Mouse (Mus musculus) cerebellum, adult 9-10 months (tissue): Measurements from ENCODE around the gene Ctdsp1.

Source experiments
- DNase-seq: peaks from one replicate; pipeline ENCODE4 v3.0.0; 2022

Ctdsp1 gene

DNA sequence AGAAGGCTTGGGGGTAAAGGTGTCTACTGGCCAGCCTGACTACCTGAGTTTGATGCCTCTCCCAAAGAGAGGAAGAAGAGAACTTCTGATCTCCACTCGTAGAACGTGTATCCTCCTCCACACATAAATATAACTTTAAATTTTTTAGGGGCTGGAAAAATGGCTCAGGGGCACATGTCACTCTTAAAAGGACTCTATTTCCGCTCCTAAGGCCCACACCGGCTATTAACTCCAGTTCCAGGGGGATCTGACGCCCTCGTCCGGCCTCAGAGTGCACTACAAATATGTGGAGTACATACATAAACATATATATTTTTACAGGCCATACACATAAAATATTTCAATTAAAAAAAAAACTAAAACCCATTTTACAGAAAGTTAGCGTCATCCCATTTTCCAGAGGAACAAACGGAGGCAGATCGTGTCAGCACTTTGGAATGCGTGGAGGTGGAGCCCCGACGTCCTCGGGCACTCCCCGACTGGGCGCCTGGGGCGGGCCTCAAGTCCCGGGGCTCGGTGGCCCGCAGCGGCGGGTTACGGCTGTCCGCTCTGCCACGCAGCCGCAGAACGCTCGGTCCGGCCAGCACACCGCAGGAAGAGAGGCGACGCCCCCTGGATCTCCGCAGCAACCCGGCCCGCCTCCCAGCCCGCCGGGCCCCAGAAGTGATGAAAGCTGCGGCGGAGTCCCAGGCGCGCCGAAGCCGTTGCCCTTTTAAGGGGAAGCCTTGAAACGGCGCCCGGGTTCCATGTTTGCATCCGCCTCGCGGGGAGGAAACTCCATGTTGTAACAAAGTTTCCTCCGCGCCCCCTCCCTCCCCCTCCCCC is at the start of gene Ctdsp1:
Gene Ctdsp1 (plus strand): TSS at position 586 of the 825 bp plus-strand sequence.
- DNase-seq = peak; percentile 95

DNA sequence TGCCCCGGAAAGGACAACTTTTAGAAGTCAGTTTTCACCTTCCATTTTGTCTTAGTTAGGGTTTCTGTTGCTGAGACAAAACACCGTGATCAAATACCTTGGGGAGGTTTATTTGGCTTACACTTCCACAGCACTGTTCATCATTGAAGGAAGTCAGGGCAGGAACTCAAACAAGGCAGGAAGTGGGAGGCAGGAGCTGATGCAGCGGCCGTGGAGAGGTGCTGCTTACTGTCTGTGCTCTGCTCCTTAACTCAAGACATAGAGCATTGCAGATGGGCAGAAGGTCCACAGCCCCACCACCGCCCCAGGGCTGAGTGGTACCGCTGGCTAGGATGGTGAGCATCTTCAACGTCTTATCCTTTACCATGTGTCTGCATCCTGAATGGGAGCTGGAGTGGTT is 49.4 kb upstream of the Ctdsp1 start:
- DNase-seq = no peak

DNA sequence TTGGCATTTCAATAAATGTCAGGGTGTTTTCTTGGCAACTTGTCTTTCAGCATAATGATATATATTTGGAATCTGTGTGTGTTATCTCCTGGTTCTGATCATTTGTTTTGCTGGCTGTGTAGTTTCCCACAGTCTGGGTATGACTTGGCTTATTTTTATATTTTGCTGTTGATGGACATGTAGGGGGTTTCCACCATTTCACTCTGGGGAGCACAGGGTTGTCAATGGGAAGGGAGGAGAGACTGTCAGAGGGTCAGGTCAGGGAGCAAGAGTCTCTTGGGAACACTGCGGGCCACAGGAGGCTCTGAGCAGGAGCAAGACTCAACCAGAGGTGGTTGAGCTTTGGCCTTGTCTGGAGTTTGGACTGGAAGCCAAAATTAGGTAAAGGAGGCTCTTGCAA is 49.0 kb upstream of the Ctdsp1 start:
- no peak for DNase-seq

DNA sequence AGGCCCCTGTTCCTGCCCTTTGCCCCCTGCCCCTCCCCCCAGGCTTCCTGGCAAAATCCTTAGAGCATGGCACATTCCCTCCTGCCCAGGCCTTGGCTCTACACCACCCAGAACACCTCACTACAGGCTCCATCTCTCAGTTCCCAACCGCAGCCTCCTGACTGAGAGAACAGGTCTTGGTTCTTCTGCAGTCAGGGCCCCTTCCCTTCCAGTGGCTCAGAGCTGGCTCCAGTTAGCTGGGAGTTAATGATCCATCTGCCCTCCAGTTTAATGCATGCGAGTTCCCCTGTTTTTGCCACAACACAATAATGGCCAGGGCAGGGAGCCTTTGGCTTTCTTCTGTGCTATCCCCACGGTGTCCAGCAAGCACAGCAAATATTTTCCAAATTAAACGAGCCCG is 48.1 kb upstream of the Ctdsp1 start:
- DNase-seq = no peak

DNA sequence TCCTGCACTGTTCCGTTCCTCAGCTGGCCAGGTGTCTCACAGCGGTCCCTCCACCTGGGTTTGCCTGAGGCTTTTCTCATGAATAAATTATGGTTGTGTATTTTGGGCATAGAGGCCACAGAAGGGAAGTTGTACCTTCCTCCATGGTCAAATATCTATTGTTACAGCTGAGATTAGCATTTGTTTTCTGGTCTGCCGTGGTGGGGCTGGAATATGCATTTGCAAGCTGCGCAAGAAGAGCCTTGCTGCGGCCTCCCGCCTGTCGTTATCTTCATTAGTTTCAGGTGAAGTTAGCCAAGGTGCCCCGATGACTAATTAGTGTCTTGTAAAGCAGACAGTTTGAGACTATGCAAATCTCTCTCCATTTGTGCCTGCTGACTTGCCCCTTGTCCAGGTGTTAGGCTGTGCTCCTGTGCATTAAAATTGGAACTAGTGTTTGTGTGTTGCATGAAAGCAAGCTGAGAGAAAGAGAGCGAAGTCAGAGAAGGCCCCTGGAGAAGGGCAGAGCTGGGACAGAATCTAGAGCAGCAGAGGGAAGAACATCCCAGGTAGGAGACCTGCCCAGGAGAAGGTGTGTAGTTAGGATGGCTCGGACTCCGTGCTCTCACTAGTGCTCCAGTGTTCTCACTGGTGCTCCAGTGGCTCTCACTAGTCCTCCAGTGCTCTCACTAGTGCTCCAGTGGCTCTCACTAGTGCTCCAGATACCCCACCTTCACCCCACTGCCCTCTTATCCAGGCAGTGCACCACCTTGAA is 47.0 kb upstream of the Ctdsp1 start:
- DNase-seq = no peak

DNA sequence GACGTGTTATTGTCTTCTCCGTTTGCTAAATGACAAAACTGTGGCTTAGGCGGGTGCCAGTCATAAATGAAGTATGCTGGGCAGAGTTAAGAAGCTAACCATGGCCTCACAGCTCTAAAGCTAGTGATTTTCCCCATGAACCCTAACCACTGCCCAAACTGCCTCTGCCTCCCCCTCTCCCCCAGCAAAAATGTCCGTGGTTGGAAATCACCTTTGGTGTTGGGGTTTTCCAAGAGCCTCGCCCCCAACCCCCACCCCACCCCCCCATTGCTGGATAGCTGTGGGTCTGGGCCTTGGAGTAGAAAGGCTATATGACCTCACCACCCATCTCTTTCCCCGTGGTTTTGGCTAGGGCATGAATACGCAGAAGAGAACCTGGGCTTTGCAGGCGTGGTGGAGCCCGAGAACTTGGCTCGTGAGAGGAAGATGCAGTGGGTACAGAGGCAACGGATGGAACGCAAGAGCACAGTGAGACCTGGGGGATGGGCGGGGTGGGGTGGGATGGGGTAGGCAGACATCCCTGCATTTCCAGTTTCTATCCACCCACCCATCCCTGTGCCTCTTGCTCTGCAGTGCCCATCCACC is 40.0 kb upstream of the Ctdsp1 start:
- DNase-seq = no peak

DNA sequence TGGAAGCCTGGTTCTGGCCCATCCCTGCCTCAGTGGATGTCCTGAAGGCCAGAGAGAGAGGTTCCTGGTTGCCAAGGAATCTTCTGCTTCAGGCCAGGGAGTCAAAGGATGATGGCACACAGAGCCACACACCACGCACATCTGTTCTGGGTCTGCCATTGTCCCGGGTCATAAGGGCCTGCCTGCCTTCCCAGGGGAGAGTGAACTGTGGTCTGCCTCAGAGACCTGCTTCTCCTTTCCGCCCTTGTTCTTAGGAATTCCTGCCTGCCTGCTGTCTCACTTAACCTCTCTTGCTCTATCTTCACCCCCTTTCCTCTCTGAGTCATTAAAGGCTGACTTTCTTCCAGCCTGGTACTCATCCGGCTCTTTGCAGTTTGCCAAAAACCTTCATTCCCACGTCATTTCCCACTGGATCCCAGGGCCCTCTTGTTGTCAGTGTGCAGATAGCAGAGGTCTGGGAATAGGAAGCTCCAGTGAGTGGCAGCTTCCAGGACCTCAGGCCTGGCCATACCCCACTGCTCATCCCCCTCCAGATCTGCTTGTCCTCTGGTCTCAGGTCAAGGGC is 38.7 kb upstream of the Ctdsp1 start:
- DNase-seq = no peak

DNA sequence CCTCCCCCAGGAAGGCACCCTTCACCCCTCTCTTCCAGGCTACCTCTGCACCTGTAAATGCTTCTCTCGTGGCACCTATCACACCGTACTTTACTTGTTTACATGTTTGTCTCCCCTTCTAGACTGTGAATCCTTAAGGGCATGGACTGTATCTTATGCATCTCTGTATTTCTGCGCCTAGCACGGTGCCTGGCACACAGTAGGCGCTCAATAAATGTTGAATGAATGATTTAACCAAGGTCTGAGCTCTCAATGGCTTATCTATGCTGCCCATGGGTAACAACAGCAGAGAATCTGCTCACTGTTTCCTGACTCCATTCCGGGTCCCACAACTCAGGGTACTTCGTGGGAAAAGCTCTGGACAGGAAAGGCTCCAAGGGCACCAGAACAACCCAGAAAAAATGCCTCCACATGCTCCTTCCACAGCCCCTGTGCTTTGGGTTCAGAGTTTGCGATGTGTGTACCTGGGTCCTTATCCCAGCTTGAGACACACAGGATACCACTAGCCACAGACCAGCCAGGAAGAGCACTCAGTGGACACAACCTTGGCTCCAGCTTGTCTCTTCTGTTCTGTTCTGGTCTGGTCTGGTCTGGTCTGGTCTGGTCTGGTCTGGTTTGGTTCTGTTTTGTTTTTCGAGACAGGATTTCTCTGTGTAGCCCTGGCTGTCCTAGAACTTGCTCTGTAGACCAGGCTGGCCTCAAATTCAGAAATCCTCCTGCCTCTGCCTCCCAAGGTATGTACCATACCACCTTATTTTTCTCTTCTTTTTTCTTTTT is 37.7 kb upstream of the Ctdsp1 start:
- DNase-seq = no peak

DNA sequence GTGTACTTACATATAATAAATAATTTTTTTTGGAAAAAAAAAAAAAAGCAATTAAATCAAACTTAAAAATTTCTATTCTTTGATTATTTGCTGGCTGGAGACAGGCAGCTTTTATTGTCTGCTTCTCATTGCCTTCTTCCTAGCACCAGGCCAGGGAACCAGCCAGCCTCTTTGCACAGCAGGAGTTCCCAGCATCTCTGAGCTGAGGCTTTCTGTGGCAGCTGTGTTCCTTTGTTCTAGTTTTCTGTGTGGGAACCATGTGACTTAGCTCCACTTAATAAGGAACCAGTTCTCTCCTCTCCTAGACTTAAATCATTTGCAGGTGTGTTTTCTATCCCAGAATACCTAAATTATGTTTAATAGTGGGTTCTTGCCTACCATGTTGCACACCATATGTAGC is 33.8 kb upstream of the Ctdsp1 start:
- DNase-seq = no peak

DNA sequence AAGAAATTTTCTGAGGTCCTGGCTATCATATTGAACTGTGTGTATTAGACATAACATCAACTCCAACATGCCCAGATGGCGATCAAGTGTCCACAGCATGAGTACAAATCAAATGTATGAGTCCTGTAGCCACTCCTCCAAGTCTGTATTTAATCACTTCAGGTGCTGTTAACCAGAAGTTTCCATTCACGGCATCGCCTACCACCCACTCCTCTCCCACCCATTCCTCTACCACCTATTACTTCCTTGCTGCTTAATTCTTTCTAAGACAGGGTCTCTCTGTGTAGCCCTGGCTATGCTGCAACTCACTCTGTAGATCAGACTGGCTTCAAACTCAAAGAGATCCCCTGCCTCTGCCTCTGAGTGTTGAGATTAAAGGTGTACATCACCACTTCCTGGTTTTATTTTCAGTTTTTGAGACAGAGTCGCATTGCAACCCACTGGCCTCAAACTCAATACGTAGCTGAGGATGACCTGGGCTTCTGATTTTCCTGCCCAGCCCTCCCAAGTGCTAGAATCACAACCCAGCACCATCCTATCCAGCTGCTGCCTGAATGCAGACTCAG is 31.3 kb upstream of the Ctdsp1 start:
- no peak for DNase-seq

DNA sequence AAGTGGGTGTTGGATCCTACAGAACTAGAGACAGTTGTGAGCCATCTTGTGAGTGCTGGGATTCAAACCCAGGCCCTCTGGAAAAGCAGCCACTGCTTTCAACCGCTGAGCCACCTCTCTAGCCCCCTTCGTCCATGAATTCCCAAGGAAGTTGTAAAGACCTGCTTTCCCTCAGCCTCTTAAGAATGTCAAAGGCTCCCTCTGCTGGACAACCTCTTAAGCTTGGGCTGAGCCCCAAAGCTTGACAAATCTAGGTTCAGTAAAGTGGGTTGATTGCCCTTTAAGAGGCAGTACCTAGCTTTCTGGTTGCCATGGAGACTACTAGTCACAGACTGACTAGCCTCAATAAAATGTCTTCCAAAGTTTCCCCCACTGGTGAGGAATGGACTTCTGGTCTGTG is 29.5 kb upstream of the Ctdsp1 start, which contains the start of gene Catip:
Gene Catip (plus strand): TSS at position 297 of the 400 bp plus-strand sequence.
- peak; percentile 87 for DNase-seq

DNA sequence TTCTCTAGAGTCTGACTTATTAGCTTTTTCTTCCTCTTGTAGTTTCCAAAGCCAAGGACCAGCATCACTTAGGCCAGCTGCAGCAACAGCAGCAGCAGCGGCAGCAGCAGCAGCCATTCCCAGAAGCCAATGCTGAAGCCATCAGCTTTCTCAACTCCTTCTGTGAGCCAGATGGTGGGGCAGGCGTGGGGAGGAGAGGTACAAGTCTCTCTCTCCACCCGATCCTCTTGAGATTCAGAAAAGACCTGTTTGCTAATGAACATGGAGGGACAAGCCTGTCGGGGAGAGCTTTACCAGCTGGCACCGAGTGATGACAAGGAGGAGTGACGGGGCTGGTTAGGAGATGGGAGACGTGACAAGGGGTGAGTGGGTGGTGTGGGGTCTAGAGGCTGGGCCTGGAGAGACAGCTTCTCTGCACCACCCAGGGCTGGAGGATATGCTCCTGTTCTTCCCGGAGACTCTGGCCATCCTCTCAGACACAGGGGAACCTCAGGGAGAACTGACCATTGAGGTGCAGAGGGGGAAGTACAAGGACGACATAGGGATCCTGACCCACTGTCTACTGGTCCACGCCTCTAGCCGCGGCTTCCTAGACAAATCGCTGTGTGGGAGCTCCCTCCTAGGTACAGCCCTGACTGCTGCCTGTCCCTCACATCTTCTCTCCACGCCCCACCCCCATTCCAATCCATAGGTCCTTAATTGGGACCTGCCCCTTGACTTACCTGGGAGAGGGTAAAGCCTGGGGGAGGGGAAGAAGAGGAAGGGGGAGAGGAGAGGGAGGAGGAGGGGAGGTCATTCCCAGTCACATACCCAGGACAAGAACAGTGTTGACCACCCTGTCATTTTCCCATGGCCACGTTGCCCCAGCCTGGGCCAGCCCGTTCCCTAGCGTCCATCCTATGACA is 28.7 kb upstream of the Ctdsp1 start:
- DNase-seq = no peak

DNA sequence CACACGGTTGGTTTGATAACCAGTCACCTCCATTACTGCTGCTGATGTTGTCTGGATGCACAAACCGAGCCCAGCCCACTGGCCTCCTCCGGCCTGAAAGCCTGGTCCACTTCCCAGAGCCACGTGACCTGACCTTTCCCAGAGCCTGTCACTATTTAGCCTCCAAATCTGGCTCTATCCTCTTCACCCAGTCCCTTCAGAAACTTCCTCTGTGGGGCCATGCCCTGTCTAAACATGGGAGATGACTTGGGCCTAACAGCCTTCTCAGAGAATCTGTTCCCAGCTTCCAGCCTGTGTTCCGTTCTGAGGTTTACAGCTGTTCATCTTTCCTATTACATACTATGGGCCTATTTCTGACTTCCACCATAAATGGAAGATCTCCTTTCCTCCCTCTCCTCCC is 27.9 kb upstream of the Ctdsp1 start:
- DNase-seq = no peak

DNA sequence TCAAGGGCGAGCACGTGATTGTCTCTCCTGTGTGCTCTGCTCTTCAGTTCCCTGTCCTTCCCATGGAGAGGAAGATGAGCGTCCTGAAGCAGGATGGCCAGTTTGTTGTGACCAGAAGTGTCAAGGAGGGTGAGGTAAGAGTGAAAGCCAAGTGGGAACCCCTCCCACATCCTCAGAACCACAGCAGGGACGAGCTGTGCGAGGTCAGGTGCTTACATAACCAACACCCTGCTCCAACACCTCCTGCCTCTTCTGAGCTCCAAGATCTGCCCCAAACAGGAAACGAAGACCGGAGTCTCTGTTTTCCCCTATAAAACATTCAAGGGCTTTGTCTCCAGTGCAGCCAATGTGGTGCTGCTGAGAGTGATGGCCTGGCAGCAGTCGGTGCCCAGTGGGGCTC is 27.0 kb upstream of the Ctdsp1 start:
- no peak for DNase-seq

DNA sequence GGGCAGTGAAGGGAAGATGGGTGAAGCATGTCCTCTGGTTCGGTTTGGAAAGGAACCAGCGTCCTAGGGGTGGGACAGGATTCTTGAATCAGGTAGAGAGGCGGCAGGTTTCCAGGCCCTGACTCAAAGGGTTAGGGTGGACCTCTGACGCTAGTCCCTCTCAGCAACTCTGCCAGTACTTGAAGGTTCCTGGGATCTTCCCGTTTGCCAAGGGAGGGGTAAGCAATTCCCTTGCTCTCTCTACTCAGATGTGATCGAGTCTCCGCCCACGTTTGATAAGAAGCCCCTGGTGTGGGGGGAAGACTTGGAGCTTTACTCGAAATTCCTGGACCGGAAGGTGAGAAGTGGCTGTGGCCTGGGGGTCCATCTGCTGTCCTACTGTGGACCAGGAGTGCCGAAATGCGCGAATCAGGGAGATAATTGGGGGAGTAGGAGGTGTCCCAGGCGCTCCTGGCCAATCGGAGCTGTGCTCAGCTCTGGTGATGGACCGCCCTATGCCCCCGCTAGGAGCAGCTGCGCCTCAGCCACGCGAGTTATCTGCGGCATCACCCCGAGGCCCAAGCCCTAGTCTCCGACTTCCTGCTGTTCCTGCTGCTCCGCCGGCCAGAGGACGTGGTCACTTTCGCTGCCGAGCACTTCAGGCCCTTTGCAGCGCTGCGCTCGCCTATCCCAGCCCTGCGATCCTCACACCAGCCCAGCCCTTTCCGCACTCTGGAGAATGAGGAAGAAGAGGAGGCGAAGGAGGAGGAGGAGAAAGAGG is 23.2 kb upstream of the Ctdsp1 start:
- DNase-seq = no peak

DNA sequence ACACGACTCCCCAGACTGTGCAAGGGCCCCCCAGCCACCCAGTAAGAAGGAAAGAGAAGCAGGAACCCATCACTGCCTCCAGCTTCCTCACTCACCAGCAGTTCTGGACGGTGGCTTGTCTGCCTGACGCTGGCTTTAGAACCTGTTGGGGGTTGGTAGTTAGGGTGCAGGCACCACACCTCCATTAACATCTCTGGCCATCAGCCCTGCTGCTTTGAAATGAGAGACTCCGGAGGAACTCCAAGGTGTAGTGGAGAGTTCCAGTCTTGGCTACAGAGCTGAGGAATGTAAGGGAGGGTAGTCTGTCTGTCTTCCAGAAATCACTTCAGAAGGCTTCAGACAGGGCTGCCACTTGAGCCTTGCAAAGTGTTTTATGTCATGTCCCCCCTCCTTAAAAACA is 21.3 kb upstream of the Ctdsp1 start:
- DNase-seq = no peak

DNA sequence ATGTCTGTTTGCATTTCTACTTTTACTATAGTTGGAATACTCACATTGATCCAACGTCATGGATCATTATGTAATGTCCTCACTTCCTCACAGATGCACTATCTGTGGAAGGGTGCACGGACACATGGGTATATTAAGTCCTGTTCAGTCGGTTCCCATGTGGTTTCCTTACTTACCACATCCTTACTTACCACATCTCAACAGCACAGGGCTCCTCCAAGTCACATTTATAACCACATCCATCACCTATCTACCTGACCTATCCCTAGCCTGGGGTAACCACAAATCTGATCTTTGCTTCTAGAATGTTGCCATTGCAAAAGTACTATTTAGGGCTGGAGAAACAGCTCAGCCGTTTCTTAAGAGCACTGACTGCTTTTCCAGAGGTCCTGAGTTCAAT is 17.9 kb upstream of the Ctdsp1 start:
- DNase-seq = no peak

DNA sequence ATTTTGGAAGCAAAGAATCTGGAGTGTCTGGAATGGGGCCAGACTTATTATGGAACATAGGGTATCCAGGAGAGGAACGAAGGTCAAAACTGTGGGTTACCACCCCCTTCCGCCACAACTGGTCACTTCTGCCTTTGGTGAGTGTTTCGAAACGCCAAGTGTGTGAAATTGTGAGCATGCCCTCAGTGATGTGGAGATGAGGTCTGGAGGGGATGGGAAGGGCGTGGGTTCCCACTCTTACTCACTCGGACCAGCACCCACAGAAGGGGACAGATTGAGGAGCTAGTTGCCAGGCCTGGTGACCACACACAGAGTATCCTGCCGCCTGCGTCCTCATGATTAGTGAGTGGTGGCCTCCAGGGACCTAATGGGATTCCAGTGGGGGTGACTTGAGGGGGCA is 16.3 kb upstream of the Ctdsp1 start, which contains the start of gene Slc11a1:
Gene Slc11a1 (plus strand): TSS at position 216 of the 400 bp plus-strand sequence.
- DNase-seq = no peak

DNA sequence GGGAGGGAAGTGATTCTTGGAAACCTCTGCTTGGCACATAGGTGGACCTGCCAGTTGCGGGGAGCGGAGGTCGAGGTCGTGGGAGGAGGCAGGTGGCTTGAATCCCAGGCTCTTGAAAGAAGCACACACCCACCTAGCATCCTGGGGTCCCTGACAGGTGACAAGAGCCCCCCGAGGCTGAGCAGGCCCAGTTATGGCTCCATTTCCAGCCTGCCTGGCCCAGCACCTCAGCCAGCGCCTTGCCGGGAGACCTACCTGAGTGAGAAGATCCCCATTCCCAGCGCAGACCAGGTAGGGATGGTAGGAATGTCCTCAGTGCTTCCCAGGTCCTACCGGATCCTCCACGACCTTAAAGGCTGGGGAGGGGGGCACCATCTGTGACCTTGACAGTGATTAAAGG is 15.7 kb upstream of the Ctdsp1 start:
- DNase-seq = no peak

DNA sequence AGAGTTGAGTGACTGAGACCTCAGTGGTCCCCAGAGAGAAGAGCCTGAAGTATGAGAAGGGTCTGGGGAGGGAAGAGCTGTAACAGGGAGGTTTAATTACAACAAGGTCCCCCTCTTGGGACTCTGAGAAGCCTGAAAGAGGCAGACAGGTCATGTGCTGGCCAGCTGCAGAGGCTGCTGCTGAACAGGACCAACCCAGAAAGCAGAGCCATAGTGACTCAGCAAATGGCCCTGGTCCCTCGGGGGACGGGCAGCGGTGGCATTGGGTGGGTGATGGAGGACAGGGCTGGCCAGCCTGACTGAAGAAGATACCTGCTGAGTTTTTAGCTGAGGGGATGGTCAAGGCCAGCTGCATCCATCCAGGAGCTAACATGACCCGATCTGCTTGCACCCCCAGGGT is 14.9 kb upstream of the Ctdsp1 start:
- DNase-seq = no peak
